Mouse (Mus musculus) limb, embryonic 14.5 days (tissue): ENCODE results near the gene Ehd2. TPM values are rescaled to one million over a fixed set of nuclear protein-coding genes. Genes with fewer than 3 reads are reported as not detected.
A peak's percentile ranks its signal among the peaks of the same experiment; 100 is the strongest.

Experiments
- ATAC-seq: fragments of 200-750 bp; cut with Nextera tagmentation; 2 replicates; pipeline ENCODE4 v1.8.0; 2017; ENCODE audit warnings: low read depth, moderate number of reproducible peaks, moderate TSS enrichment; ENCODE audit not compliant: low FRiP score
- DNase-seq: peaks from one replicate; pipeline ENCODE4 v3.0.0-alpha.2; 2015; ENCODE audit warnings: low spot score
- H3K27ac ChIP-seq: fragments of 300-500 bp; sonication (generic); replicated peaks from 2 replicates; pipeline ENCODE4 v1.5.1; 2014; ENCODE audit warnings: low read depth, mild to moderate bottlenecking, low read length, moderate library complexity, mixed read lengths
- H3K27me3 ChIP-seq: fragments of 300-500 bp; sonication (generic); 2 replicates; pipeline ENCODE4 v1.6.1; 2014; ENCODE audit warnings: low read length, mixed read lengths; ENCODE audit not compliant: control insufficient read depth, insufficient read depth
- H3K36me3 ChIP-seq: fragments of 300-500 bp; sonication (generic); 2 replicates; pipeline ENCODE4 v1.6.1; 2014; ENCODE audit warnings: mild to moderate bottlenecking, low read length, moderate library complexity, mixed read lengths; ENCODE audit not compliant: control insufficient read depth, insufficient read depth
- H3K4me1 ChIP-seq: fragments of 300-500 bp; sonication (generic); 2 replicates; pipeline ENCODE4 v1.6.1; 2014; ENCODE audit warnings: antibody characterized with exemption, low read length, mixed read lengths; ENCODE audit not compliant: control insufficient read depth, insufficient read depth
- H3K4me2 ChIP-seq: fragments of 300-500 bp; sonication (generic); replicated peaks from 2 replicates; pipeline ENCODE4 v1.6.1; 2014; ENCODE audit warnings: low read depth, mild to moderate bottlenecking, low read length, moderate library complexity; ENCODE audit not compliant: severe bottlenecking
- H3K4me3 ChIP-seq: fragments of 300-500 bp; sonication (generic); replicated peaks from 2 replicates; pipeline ENCODE4 v1.5.1; 2014; ENCODE audit warnings: low read length
- H3K9ac ChIP-seq: fragments of 300-500 bp; sonication (generic); 2 replicates; pipeline ENCODE4 v1.6.1; 2014; ENCODE audit warnings: mild to moderate bottlenecking, low read depth, low read length, moderate library complexity; ENCODE audit not compliant: severe bottlenecking
- H3K9me3 ChIP-seq: fragments of 300-500 bp; sonication (generic); 2 replicates; pipeline ENCODE4 v1.6.1; 2016; ENCODE audit warnings: low read length; ENCODE audit not compliant: control insufficient read depth
- POLR2A ChIP-seq: fragments of 200-500 bp; IDR thresholded peaks from 2 replicates; pipeline ENCODE4 v1.8.0; 2012; ENCODE audit warnings: inconsistent platforms, mild to moderate bottlenecking, moderate library complexity, borderline replicate concordance; ENCODE audit not compliant: insufficient read depth, insufficient read length; ENCODE audit errors: extremely low read depth
- WGBS: fragments of 180-500 bp; shearing (Covaris S2); extraction: QIAGEN DNeasy Blood & Tissue Kit; methylation state at CpG from one replicate; pipeline ENCODE4 v1.1.7; 2014; 5-methylcytosine and 5-hydroxymethylcytosine counted together
- polyA plus RNA-seq, 2 experiments: library from polyadenylated mRNA; depleted of rRNA in 1 of 2; stranded (reverse) in 1 of 2; unstranded in 1 of 2; fragments of >200 nt; fragmentation: Nextera tagmentation in 1 of 2; extraction: Ambion mirVana in 1 of 2; gene quantifications; 2 replicates each; pipeline versions ENCODE4 v1.2.1 to v1.2.3; 2012 to 2014

Ehd2 gene
- polyA plus RNA-seq, 2 experiments, result 47.6 to 49.3 TPM

- no peak for TF ChIP-seq POLR2A
- Histone ChIP-seq H3K9ac (no peak overlapping the region), H3K27me3 (no peaks in the 10 kb centered on the region), H3K9me3 (no peaks in the 10 kb centered on the region), H3K36me3 (peaks cover 71% of the 10 kb centered on the region), H3K4me1 (no peaks in the 10 kb centered on the region), H3K27ac (no peak overlapping the region), H3K4me2 (no peak overlapping the region), H3K4me3 (no peak overlapping the region)
- 93% methylated on average over 13 of the region's 16 CpGs for WGBS
- ATAC-seq (no peak), DNase-seq (no peak)
These were observed 20.4 kb upstream of the Ehd2 start for GRCm38 (mm10) chr7:15987661-15988356.

DNA sequence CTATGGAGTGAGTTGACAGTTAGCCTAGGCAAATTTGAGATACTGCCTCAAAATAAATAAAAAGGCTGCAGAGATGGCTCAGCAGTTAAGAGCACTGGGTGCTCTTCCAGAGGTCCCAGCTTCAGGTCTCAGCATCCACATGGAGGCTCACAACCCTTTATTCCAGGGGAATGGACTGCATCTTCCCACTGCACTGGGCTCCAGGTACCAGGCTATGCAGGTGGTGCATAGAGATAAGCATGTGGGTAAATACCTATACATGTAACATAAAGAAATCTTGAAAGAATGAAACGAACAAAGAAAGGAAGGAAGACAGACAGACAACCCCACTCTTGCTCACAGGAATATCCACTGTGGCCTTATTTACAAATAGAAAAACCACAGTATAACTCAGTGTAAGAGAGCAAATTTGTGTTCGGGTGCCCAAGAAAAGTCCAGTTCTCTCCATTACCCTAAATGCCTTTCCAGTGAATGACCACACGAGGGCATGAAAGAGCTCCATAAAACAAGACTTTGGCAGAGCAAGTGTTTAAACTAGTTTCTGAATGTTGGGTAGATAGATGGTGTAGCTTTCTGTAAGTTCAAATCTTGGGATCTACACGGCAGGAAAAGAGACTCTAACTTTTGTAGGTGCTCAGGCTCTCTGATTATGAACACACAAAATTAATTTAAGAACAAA lies 15.5 kb upstream of the Ehd2 start:
- Histone ChIP-seq H3K27me3 (no peaks in the 10 kb centered on the region), H3K36me3 (peaks cover 75% of the 10 kb centered on the region), H3K27ac (no peak overlapping the region), H3K9ac (no peak overlapping the region), H3K4me3 (no peak overlapping the region), H3K4me1 (no peaks in the 10 kb centered on the region), H3K9me3 (no peaks in the 10 kb centered on the region), H3K4me2 (no peak overlapping the region)
- DNase-seq (peak; percentile 56), ATAC-seq (no peak)
- WGBS, result 37% methylated on average over 4 of the region's 4 CpGs
- no peak for TF ChIP-seq POLR2A

DNA sequence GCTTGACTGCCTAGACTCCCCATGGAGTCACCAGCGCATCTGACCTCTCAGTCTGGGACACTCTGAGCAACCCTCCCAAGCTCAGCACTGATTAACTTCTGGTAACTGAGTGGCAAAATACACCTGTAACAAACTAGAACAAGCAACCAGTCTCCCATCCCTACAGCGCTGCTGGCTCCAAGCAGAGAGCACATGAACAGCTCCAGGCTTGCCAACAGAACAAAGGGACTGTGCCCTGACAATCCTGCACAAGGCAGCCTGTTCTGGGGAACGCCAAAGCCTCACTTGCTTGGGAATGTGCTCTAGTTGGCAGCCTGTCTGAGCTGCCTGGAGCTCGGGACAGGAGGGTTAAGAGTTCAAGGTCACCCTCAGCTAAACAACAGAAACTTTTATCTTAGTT lies 14.2 kb upstream of the Ehd2 start:
- WGBS, result 83% methylated on average over 4 of the region's 4 CpGs
- H3K4me3 ChIP-seq, result no peak overlapping the region
- no peak overlapping the region for H3K9ac ChIP-seq
- peaks cover 70% of the 10 kb centered on the region for H3K36me3 ChIP-seq
- no peaks in the 10 kb centered on the region for H3K9me3 ChIP-seq
- no peak overlapping the region for H3K27ac ChIP-seq
- no peak for DNase-seq
- H3K4me2 ChIP-seq, result no peak overlapping the region
- ATAC-seq, result no peak
- no peaks in the 10 kb centered on the region for H3K27me3 ChIP-seq
- no peaks in the 10 kb centered on the region for H3K4me1 ChIP-seq
- no peak for TF ChIP-seq POLR2A

DNA sequence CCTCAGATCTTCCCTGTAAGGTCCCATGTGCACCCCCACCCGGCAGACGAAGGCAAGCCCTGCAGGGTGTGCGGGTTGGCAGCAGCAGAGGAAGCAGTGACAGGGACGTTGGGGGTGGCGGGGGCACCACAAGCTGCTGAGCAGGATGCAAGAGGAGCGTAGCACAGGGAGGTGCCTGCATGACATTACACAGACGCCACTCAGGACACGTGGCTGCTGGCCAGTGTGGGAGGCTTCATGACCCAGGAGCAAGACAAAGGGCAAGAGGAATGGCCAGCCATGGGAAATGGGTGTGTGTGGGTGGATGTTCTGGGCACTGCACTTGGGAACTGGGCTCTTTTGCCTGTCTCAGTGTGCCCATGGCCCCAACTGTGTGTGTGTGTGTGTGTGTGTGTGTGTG lies 12.9 kb upstream of the Ehd2 start:
- no peak for TF ChIP-seq POLR2A
- H3K9me3 ChIP-seq, result no peaks in the 10 kb centered on the region
- peaks cover 64% of the 10 kb centered on the region for H3K36me3 ChIP-seq
- ATAC-seq, result no peak
- WGBS, result 77% methylated on average over 8 of the region's 8 CpGs
- H3K27me3 ChIP-seq, result no peaks in the 10 kb centered on the region
- no peak overlapping the region for H3K4me3 ChIP-seq
- no peak overlapping the region for H3K4me2 ChIP-seq
- H3K4me1 ChIP-seq, result no peaks in the 10 kb centered on the region
- no peak for DNase-seq
- no peak overlapping the region for H3K27ac ChIP-seq
- no peak overlapping the region for H3K9ac ChIP-seq

- no peak overlapping the region for H3K27ac ChIP-seq
- no peak for TF ChIP-seq POLR2A
- no peak overlapping the region for H3K9ac ChIP-seq
- no peak for DNase-seq
- H3K4me1 ChIP-seq, result no peaks in the 10 kb centered on the region
- no peak overlapping the region for H3K4me2 ChIP-seq
- peaks cover 75% of the 10 kb centered on the region for H3K36me3 ChIP-seq
- 87% methylated on average over 4 of the region's 4 CpGs for WGBS
- no peaks in the 10 kb centered on the region for H3K27me3 ChIP-seq
- ATAC-seq, result no peak
- H3K4me3 ChIP-seq, result no peak overlapping the region
- no peaks in the 10 kb centered on the region for H3K9me3 ChIP-seq
These were observed 8.5 kb upstream of the Ehd2 start for GRCm38 (mm10) chr7:15975904-15976303.
